Mouse (Mus musculus) CH12.LX (cell line): ENCODE measurements around the gene Tsen34. TPM values are rescaled to one million over a fixed set of nuclear protein-coding genes. Genes with fewer than 3 reads are reported as not detected.
A peak's percentile ranks its signal among the peaks of the same experiment; 100 is the strongest.

Experiments used
- DNase-seq: peaks from one replicate; pipeline ENCODE4 v3.0.0-alpha.2; 2013; ENCODE audit errors: extremely low read depth
- H3K27ac ChIP-seq: 2 replicates; pipeline ENCODE4 v1.5.1; 2012; ENCODE audit warnings: low read depth, mild to moderate bottlenecking, control low read depth, moderate library complexity; ENCODE audit not compliant: insufficient read depth
- H3K27me3 ChIP-seq: replicated peaks from 2 replicates; pipeline ENCODE3; 2012; ENCODE audit warnings: inconsistent platforms
- H3K36me3 ChIP-seq, 2 experiments: replicated peaks in 1 of 2; 2 replicates each; pipeline versions ENCODE3 to v1.6.1; 2012; ENCODE audit warnings: inconsistent platforms in 1 of 2, low read length in 1 of 2, mild to moderate bottlenecking in 1 of 2, mixed read lengths in 1 of 2, moderate library complexity in 1 of 2; ENCODE audit not compliant: control insufficient read depth in 1 of 2, insufficient read depth in 1 of 2
- H3K4me1 ChIP-seq, 2 experiments: 2 replicates each; pipeline ENCODE4 v1.6.1; 2012; ENCODE audit warnings: inconsistent platforms in 1 of 2, moderate library complexity in 1 of 2; ENCODE audit not compliant: insufficient read depth in 2 of 2, control insufficient read depth in 1 of 2
- H3K4me2 ChIP-seq: 2 replicates; pipeline ENCODE4 v1.6.1; 2012; ENCODE audit warnings: low read depth, mild to moderate bottlenecking, control low read depth; ENCODE audit not compliant: poor library complexity, insufficient read depth, severe bottlenecking
- H3K4me3 ChIP-seq, 3 experiments: fragments of 150-350 bp in 1 of 3; sonication (generic) in 1 of 3; replicated peaks in 1 of 3; 2 replicates each; pipeline versions ENCODE3 to v1.5.1; 2011 to 2012; ENCODE audit warnings: low read depth in 2 of 3, low read length in 2 of 3, mild to moderate bottlenecking in 2 of 3, moderate library complexity in 2 of 3, control low read depth in 1 of 3, improper control_type of control experiment in 1 of 3, inconsistent platforms in 1 of 3, mixed read lengths in 1 of 3; ENCODE audit not compliant: poor library complexity in 1 of 3
- H3K79me2 ChIP-seq: replicated peaks from 2 replicates; pipeline ENCODE4 v1.6.1; 2012; ENCODE audit warnings: mild to moderate bottlenecking, moderate library complexity; ENCODE audit not compliant: control insufficient read depth, poor library complexity, insufficient read depth, severe bottlenecking; ENCODE audit errors: extremely low read depth
- H3K9ac ChIP-seq: 2 replicates; pipeline ENCODE4 v1.6.1; 2012; ENCODE audit warnings: low read depth, mild to moderate bottlenecking, control low read depth, moderate library complexity; ENCODE audit not compliant: insufficient read depth
- H3K9me3 ChIP-seq: replicated peaks from 2 replicates; pipeline ENCODE3; 2012; ENCODE audit warnings: low read length, inconsistent platforms, mixed read lengths
- CHD2 ChIP-seq: IDR thresholded peaks from 2 replicates; pipeline ENCODE4 v1.6.1; 2011; ENCODE audit warnings: low read length, improper control_type of control experiment
- CTCF ChIP-seq, 2 experiments: IDR thresholded peaks in 1 of 2; conservative IDR thresholded peaks in 1 of 2; 2 replicates each; pipeline ENCODE4 v1.5.1; 2011 to 2012; ENCODE audit warnings: low read depth in 2 of 2, low read length in 2 of 2, improper control_type of control experiment in 1 of 2, inconsistent platforms in 1 of 2, mild to moderate bottlenecking in 1 of 2, moderate library complexity in 1 of 2
- HCFC1 ChIP-seq: IDR thresholded peaks from 2 replicates; pipeline ENCODE4 v1.6.1; 2012; ENCODE audit warnings: low read depth, mild to moderate bottlenecking, inconsistent platforms, low read length, improper control_type of control experiment
- JUND ChIP-seq: conservative IDR thresholded peaks from 2 replicates; pipeline ENCODE4 v1.6.1; 2011; ENCODE audit warnings: low read depth, low read length, improper control_type of control experiment
- MEF2A ChIP-seq: IDR thresholded peaks from 2 replicates; pipeline ENCODE4 v1.6.1; 2014; ENCODE audit warnings: low read depth, mild to moderate bottlenecking, inconsistent platforms, low read length, improper control_type of control experiment, borderline replicate concordance
- MXI1 ChIP-seq: IDR thresholded peaks from 2 replicates; pipeline ENCODE4 v1.6.1; 2011; ENCODE audit warnings: mild to moderate bottlenecking, low read depth, low read length, improper control_type of control experiment
- NELFE ChIP-seq: IDR thresholded peaks from 2 replicates; pipeline ENCODE4 v1.6.1; 2011; ENCODE audit warnings: low read depth, low read length, improper control_type of control experiment
- NRF1 ChIP-seq: IDR thresholded peaks from 2 replicates; pipeline ENCODE4 v1.6.1; 2014; ENCODE audit warnings: low read depth, mild to moderate bottlenecking, inconsistent platforms, low read length, improper control_type of control experiment, moderate library complexity
- POLR2A ChIP-seq: IDR thresholded peaks from 2 replicates; pipeline ENCODE4 v1.6.1; 2011; ENCODE audit warnings: low read depth, mild to moderate bottlenecking, improper control_type of control experiment, low read length
- RCOR1 ChIP-seq: conservative IDR thresholded peaks from 2 replicates; pipeline ENCODE4 v1.6.1; 2012; ENCODE audit warnings: low read depth, mild to moderate bottlenecking, inconsistent platforms, low read length, improper control_type of control experiment
- SIN3A ChIP-seq: IDR thresholded peaks from 2 replicates; pipeline ENCODE4 v1.6.1; 2012; ENCODE audit warnings: low read length, improper control_type of control experiment, inconsistent platforms
- SMC3 ChIP-seq: IDR thresholded peaks from 2 replicates; pipeline ENCODE4 v1.6.1; 2011; ENCODE audit warnings: low read depth, low read length, improper control_type of control experiment
- UBTF ChIP-seq: IDR thresholded peaks from 2 replicates; pipeline ENCODE4 v1.6.1; 2012; ENCODE audit warnings: low read depth, mild to moderate bottlenecking, inconsistent platforms, low read length, improper control_type of control experiment, moderate library complexity
- USF2 ChIP-seq: conservative IDR thresholded peaks from 2 replicates; pipeline ENCODE4 v1.6.1; 2011; ENCODE audit warnings: low read depth, low read length, improper control_type of control experiment
- ZMIZ1 ChIP-seq: IDR thresholded peaks from 2 replicates; pipeline ENCODE4 v1.6.1; 2012; ENCODE audit warnings: low read depth, mild to moderate bottlenecking, inconsistent platforms, low read length, improper control_type of control experiment
- ZNF384 ChIP-seq: IDR thresholded peaks from 2 replicates; pipeline ENCODE4 v1.6.1; 2012; ENCODE audit warnings: low read depth, low read length, improper control_type of control experiment, inconsistent platforms
- dilution Hi-C: fragments of 300-500 bp; cut with MboI; formaldehyde crosslinking; loops from 2 replicates; pipeline ENCODE4 v1.14.3; 2020; ENCODE audit warnings: low sequenced_read_pairs; ENCODE audit not compliant: extremely low pct_unique_long_range_greater_than_20kb, extremely low pct_ligation_motif_present
- in situ Hi-C: fragments of 300-500 bp; cut with MboI; formaldehyde crosslinking; loops from 3 replicates; pipeline ENCODE4 v1.14.3; 2019; ENCODE audit warnings: low sequenced_read_pairs, low pct_ligation_motif_present, low pct_unique_long_range_greater_than_20kb, mixed read lengths
- polyA plus RNA-seq: library from polyadenylated mRNA; unstranded; fragments of >175 nt; gene quantifications from 2 replicates; pipeline ENCODE4 v1.2.1, GENCODE M21; 2012; ENCODE audit warnings: low read depth; ENCODE audit not compliant: insufficient read length
- total RNA-seq, 2 experiments: library from RNA; depleted of rRNA; stranded (reverse); fragments of 300-350 nt in 1 of 2; fragments of >200 nt in 1 of 2; gene quantifications; 2 replicates each; pipeline ENCODE4 v1.2.3; 2012 to 2014

The Tsen34 gene
- total and polyA plus RNA-seq, 3 experiments = 23.1 to 40.2 (median 34.8) TPM

DNA sequence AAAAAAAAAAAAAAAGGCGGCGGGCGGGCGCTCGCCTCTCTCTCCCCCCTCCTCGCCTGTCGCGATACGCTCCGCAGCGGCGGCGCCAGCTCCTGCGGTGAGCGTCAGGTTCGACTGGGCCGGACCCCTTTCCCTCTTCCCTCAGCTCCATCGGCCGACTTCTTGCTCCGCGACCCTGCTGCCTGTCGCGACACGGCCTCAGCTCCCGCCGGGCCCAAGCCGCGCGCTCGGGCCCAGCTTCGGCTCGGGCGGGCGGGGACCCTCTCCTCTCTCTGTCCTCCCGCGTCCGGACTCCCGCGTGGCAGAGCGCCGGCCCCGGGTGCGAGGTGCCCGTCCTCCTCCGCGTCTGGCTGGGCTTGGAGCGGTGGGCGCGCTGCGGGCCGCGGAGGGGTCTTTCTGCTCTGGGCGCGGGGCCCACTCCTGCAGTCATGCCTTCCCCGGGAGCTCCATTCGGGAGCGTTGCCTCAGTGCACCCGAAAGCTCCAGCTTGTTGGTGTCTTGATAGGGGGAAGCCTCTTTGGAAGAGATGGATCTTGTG is 47.1 kb upstream of the Tsen34 start:
- TF ChIP-seq HCFC1 (no peak), POLR2A (peak; percentile 65; the same call in 1 of the 2 replicates), SMC3 (no peak), ZNF384 (peak; percentile 94), ZMIZ1 (no peak), RCOR1 (no peak)
- H3K79me2 ChIP-seq = peaks cover 49% of the 10 kb centered on the region
- no peaks in the 10 kb centered on the region for H3K9me3 ChIP-seq
- peak overlapping the region; percentile 89 to 94 (median 93) for H3K4me3 ChIP-seq
- peaks cover 13 to 43% of the 10 kb centered on the region in 2 experiments for H3K4me1 ChIP-seq
- peak overlapping the region; percentile 96 for H3K4me2 ChIP-seq
- in situ Hi-C loops (no loop called here), dilution Hi-C loops (no loop called here)
- peak overlapping the region; percentile 78 for H3K27ac ChIP-seq
- DNase-seq = no peak
- no peaks in the 10 kb centered on the region for H3K27me3 ChIP-seq
- H3K36me3 ChIP-seq = peaks cover 17 to 58% of the 10 kb centered on the region in 2 experiments
- peak overlapping the region; percentile 98 for H3K9ac ChIP-seq

GRCm38 (mm10) chr7:3646188-3646587 is 46.5 kb upstream of the Tsen34 start:
- peak overlapping the region; percentile 96 for H3K4me2 ChIP-seq
- TF ChIP-seq SIN3A (0 out of 2 replicates have a peak, but pooled peaks have one; percentile 25), CTCF (conservative IDR thresholded peaks at IDR 0.05 in 1 of 2, IDR thresholded peaks at IDR 0.05 in 1 of 2; ENCODE audit: low read depth in 2 of 2, low read length in 2 of 2) (no peak), MXI1 (peak; percentile 39; the same call in 1 of the 2 replicates), ZMIZ1 (no peak), CHD2 (no peak)
- peaks cover 51% of the 10 kb centered on the region for H3K79me2 ChIP-seq
- peaks cover 13 to 43% of the 10 kb centered on the region in 2 experiments for H3K4me1 ChIP-seq
- no peaks in the 10 kb centered on the region for H3K27me3 ChIP-seq
- dilution Hi-C loops (no loop called here), in situ Hi-C loops (no loop called here)
- DNase-seq = no peak
- H3K36me3 ChIP-seq = peaks cover 17 to 58% of the 10 kb centered on the region in 2 experiments
- 0 out of 2 replicates have a peak overlapping the region, but pooled peaks have one; percentile 78 for H3K27ac ChIP-seq
- no peaks in the 10 kb centered on the region for H3K9me3 ChIP-seq
- peak overlapping the region; percentile 89 to 94 (median 93) for H3K4me3 ChIP-seq
- peak overlapping the region; percentile 98 for H3K9ac ChIP-seq

- peaks cover 13 to 41% of the 10 kb centered on the region in 2 experiments for H3K4me1 ChIP-seq
Observed at GRCm38 (mm10) chr7:3646641-3647040, 46.0 kb upstream of the Tsen34 start.

More at GRCm38 (mm10) chr7:3646641-3647040, 46.0 kb upstream of the Tsen34 start:
- in situ Hi-C loops (no loop called here), dilution Hi-C loops (no loop called here)
- H3K4me2 ChIP-seq = peak overlapping the region; percentile 96
- H3K9ac ChIP-seq = peak overlapping the region; percentile 98
- H3K79me2 ChIP-seq = peaks cover 55% of the 10 kb centered on the region
- DNase-seq = no peak
- H3K9me3 ChIP-seq = no peaks in the 10 kb centered on the region
- TF ChIP-seq RCOR1 (no peak), MXI1 (no peak), UBTF (no peak), ZNF384 (no peak), NRF1 (no peak), JUND (no peak), POLR2A (no peak), NELFE (no peak), MEF2A (no peak), USF2 (no peak)
- no peaks in the 10 kb centered on the region for H3K27me3 ChIP-seq
- no peak overlapping the region for H3K27ac ChIP-seq
- H3K4me3 ChIP-seq = peak overlapping the region; percentile 89 to 94 (median 93)
- peaks cover 18 to 58% of the 10 kb centered on the region in 2 experiments for H3K36me3 ChIP-seq
